Mouse (Mus musculus) adrenal gland, adult 18-20 months (tissue): ENCODE measurements at regions not wholly inside any gene's neighbourhood (a gene's known extent, or its start where the extent isn't known, plus 50 kb on each side); places are given as distances from the start of the nearest gene placed in this dataset.
A peak's percentile ranks its signal among the peaks of the same experiment; 100 is the strongest.
"Not testable (repeated sequence)": the region's sequence is repeated elsewhere in the genome, so short reads cannot be mapped to it uniquely, and the experiment has no call there.

Experiments used
- DNase-seq, 2 experiments: peaks; one replicate each; pipeline ENCODE4 v3.0.0; 2021 to 2022; ENCODE audit warnings: low spot score in 2 of 2

GRCm38 (mm10) chr13:98438206-98438605 is 53.6 kb downstream of the Gm10320 start:
- no peak for DNase-seq

DNA sequence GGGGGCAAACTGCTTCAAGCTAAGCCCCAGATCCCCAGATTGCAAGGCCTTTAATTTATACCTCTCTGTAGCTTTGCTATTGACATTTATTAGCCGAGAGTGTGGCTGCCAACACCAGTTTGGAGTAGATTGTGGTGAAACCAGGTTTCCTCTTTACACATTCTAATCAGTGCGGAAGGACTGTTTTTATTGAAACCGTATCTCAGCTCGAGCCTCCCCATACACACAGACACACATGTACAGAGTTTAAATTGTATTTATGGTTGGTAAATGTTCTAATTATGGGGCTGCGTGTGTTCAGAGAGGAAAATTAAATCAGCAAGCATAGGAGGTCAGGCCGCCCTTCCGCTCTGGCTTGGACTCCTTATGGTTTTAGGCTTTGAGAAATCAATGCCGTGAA is 54.8 kb downstream of the Gm10320 start:
- DNase-seq: no peak

DNA sequence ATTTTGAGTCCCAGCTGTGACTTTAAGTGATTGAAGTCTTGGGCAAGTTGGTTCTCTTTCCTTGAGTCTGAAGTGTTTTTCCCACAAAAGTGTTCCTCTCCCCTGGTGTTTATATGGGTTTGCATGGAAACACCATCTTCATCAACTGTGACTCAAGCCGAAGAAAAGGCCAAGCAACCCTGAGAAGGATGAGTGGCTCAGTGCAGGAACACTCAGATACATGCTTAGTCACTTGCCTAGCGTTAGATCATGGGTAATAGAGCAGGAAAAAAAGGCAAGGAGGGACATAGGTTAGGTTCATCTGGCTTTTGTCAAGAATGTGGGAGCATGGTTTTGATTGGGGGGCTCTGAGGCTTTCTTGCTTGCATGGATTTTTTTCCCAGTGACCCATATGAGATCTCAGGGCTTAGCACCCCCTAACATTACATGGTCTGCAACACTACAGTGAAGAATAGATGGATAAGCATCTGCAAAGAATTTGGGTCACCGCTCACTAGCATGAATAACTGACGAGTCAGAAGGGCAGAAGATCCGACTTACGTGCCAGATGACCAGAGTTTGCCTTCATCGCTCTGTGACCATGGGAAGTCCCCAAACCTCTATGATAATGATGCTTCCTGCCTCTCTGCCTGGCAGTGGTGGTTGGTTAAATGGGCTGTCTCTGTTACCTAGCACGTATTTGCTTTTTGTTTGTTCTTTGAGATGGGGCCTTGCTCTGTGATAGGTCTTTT is 56.4 kb downstream of the Gm10320 start:
- DNase-seq: no peak

- no peak for DNase-seq
Observed at GRCm38 (mm10) chr13:98429851-98430250, 62.0 kb downstream of the Gm10320 start.

DNA sequence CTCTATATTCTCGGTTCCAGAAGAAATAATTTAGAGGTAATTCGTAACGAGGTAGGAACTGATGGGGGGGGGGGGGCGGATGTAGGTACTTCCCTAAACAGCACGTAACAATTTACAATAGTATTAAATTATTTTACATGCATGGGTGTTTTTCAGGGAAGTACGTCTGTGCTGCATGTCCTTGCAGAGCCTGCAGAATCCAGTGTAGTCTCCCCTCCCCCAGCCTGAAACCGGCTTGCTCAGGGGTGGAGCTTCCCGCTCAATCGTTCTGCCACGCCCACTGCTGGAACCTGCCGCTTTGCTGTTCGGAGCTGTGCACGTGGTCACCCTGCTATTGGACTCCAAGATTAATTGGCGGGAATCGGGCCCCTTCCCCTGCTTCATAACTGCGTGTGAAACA is 64.1 kb downstream of the Gm10320 start:
- not testable (repeated sequence) for DNase-seq

DNA sequence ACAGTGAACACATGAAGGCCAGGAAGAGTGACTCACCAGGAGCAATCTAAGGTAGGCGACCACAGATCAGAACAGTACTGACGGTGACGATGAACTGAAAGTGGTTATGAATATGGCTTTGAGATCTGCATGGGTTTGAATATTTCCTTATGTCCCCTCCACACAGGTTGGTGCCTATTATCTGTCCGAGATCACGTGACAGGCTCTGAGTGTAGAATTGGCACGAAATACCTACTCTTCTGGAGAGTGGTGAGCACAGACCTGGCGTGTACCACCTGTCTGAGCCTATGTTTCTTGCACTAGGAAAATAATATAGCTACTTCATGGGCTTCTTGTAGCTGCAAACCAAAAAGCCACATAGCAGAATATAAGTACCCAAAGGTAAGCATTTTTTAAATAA is 66.8 kb downstream of the Gm10320 start:
- DNase-seq: no peak

GRCm38 (mm10) chr13:98424000-98424399 is 67.8 kb downstream of the Gm10320 start:
- DNase-seq: no peak

DNA sequence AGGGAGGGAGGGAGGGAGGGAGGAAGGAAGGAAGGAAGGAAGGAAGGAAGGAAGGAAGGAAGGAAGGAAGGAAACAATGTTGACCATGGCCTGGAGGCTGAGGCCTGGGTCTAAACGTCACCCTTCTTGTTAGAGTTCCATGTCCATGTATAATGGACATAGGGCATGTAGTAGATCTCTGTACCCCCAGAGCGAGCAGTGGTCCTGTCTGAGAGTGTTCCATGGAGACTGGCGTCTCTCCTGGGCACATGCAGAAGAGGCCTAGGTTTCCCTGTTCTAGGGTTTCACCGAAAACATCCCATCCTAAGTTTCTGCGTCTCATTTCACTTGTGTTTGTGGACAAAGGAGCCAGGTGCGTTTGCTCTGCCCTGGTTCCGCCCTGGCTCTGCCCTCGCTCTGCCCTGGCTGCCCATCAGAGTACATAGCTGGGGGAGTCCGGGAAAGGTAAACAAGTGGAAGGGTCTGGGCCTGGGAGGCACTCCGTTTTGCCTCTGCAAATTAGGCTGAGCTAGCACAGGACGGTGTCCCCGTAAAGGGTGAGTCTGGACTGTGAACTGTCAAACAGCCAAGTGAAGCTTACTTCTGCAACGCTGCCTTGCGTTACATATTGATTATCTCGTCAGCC is 66.5 kb downstream of the Foxd1 start:
- DNase-seq: no peak

GRCm38 (mm10) chr13:98417736-98418135 is 63.7 kb downstream of the Foxd1 start:
- no peak for DNase-seq

- DNase-seq: peak in 1 of 2 experiments; percentile 6
Observed at GRCm38 (mm10) chr13:98416457-98416856, 62.4 kb downstream of the Foxd1 start.

DNA sequence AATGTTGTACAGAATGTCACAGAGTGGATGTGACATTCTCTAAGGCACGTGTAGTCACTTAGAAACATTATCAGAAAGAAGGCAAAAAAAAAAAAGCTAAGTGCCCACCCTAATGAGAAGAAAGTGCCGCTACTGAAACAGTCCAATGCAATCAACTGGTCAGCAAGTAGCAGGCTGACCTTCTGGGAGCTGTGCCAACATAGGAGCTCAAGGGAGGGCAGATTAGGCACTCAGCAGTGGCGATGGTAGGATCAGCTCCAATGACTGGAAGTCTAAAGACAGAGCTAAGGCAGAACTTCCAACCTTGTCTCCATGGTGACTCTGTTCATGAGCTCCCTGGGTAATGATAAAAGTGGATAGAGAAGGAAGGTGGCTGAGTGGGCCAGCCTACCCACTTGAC is 60.8 kb downstream of the Foxd1 start:
- peak in 1 of 2 experiments; percentile 26 for DNase-seq

GRCm38 (mm10) chr13:98413233-98413632 is 59.2 kb downstream of the Foxd1 start:
- no peak for DNase-seq
